Mouse (Mus musculus): ENCODE data around the gene AI467606.

DNA sequence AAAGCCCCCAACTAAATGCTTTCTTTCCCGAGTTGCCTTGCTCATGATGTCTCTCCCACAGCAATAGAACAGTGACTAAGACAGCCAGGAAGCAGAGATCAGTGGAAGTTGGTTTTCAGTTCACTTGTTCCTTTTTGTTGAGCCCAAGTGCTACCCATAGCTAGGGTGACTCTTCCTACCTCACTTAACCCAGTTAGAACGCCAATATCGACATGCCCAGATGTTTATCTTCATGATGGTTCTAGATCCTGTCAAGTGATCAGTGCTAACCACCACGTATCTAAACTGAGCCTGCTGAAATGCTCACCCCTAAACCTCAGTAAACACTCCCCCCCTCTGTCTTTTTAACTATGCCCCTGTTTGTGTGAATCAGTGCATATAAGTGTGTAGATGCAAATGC lies 8.4 kb downstream of the AI467606 start:
- no peak for TF ChIP-seq CTCF (conservative IDR thresholded peaks at IDR 0.05; ENCODE audit: low read length)
- no peak for TF ChIP-seq NANOG (IDR thresholded peaks at IDR 0.05; ENCODE audit: borderline replicate concordance, low read length)
- TF ChIP-seq POU5F1 (IDR thresholded peaks at IDR 0.05; ENCODE audit: borderline replicate concordance, low read length), result no peak

Measured in E14TG2a.4 (cell line).